Mouse (Mus musculus) neural tube, embryonic 15.5 days (tissue): ENCODE measurements around the gene Fam222a. TPM values are rescaled to one million over a fixed set of nuclear protein-coding genes. Genes with fewer than 3 reads are reported as not detected.

Experiments
- ATAC-seq: fragments of 200-750 bp; cut with Nextera tagmentation; 2 replicates; pipeline ENCODE4 v1.8.0; 2017; ENCODE audit warnings: mild to moderate bottlenecking, moderate TSS enrichment, moderate library complexity; ENCODE audit not compliant: low FRiP score
- H3K27ac ChIP-seq: fragments of 300-500 bp; sonication (generic); replicated peaks from 2 replicates; pipeline ENCODE4 v1.5.1; 2015; ENCODE audit warnings: mild to moderate bottlenecking, inconsistent platforms
- H3K27me3 ChIP-seq: fragments of 300-500 bp; sonication (generic); replicated peaks from 2 replicates; pipeline ENCODE4 v1.6.1; 2015; ENCODE audit warnings: inconsistent platforms
- H3K36me3 ChIP-seq: fragments of 300-500 bp; sonication (generic); 2 replicates; pipeline ENCODE4 v1.6.1; 2015; ENCODE audit warnings: inconsistent platforms
- H3K4me1 ChIP-seq: fragments of 300-500 bp; sonication (generic); 2 replicates; pipeline ENCODE4 v1.6.1; 2015; ENCODE audit warnings: inconsistent platforms
- H3K4me2 ChIP-seq: fragments of 300-500 bp; sonication (generic); 2 replicates; pipeline ENCODE4 v1.6.1; 2015; ENCODE audit warnings: inconsistent platforms, mild to moderate bottlenecking, moderate library complexity
- H3K4me3 ChIP-seq: fragments of 300-500 bp; sonication (generic); replicated peaks from 2 replicates; pipeline ENCODE4 v1.5.1; 2015; ENCODE audit warnings: mild to moderate bottlenecking, inconsistent platforms
- H3K9ac ChIP-seq: fragments of 300-500 bp; sonication (generic); replicated peaks from 2 replicates; pipeline ENCODE4 v1.6.1; 2015; ENCODE audit warnings: mild to moderate bottlenecking, inconsistent platforms
- H3K9me3 ChIP-seq: fragments of 300-500 bp; sonication (generic); replicated peaks from 2 replicates; pipeline ENCODE4 v1.6.1; 2016; ENCODE audit warnings: inconsistent platforms
- WGBS: fragments of 180-500 bp; shearing (Covaris S2); methylation state at CpG from one replicate; pipeline ENCODE4 v1.1.7; 2015; ENCODE audit warnings: mixed read lengths; 5-methylcytosine and 5-hydroxymethylcytosine counted together
- polyA plus RNA-seq: library from polyadenylated mRNA; unstranded; fragments of >200 nt; fragmentation: Nextera tagmentation; extraction: Ambion mirVana; gene quantifications from 2 replicates; pipeline ENCODE4 v1.2.1, GENCODE M21; 2015

The Fam222a gene
- polyA plus RNA-seq, 1 experiment from 2014 or later, result 4.7 TPM

- Histone ChIP-seq H3K4me3 (no peak overlapping the region), H3K27ac (no peak overlapping the region), H3K36me3 (no peaks in the 10 kb centered on the region), H3K9me3 (no peaks in the 10 kb centered on the region), H3K4me2 (no peak overlapping the region), H3K27me3 (0 out of 2 replicates have a peak, but pooled peaks cover 3% of the 10 kb centered on the region), H3K4me1 (peaks cover 20% of the 10 kb centered on the region), H3K9ac (no peak overlapping the region)
- 65% methylated on average over 5 of the region's 5 CpGs for WGBS
- ATAC-seq, result no peak
Measured at GRCm38 (mm10) chr5:114560965-114561364, 6.9 kb upstream of the Fam222a start.

- 96% methylated on average over 7 of the region's 7 CpGs for WGBS
Measured at GRCm38 (mm10) chr5:114563994-114564393, 3.8 kb upstream of the Fam222a start.

GRCm38 (mm10) chr5:114565305-114565704 lies 2.5 kb upstream of the Fam222a start:
- 13% methylated on average over 12 of the region's 12 CpGs for WGBS
- ATAC-seq, result no peak
- no peak overlapping the region for H3K4me2 ChIP-seq
- no peak overlapping the region for H3K4me3 ChIP-seq
- 0 out of 2 replicates have a peak, but pooled peaks cover 3% of the 10 kb centered on the region for H3K27me3 ChIP-seq
- no peak overlapping the region for H3K9ac ChIP-seq
- H3K4me1 ChIP-seq, result peaks cover 32% of the 10 kb centered on the region
- no peaks in the 10 kb centered on the region for H3K9me3 ChIP-seq
- H3K36me3 ChIP-seq, result no peaks in the 10 kb centered on the region
- no peak overlapping the region for H3K27ac ChIP-seq

More at GRCm38 (mm10) chr5:114563994-114564393, 3.8 kb upstream of the Fam222a start:
- Histone ChIP-seq H3K36me3 (no peaks in the 10 kb centered on the region), H3K4me3 (no peak overlapping the region), H3K9me3 (no peaks in the 10 kb centered on the region), H3K9ac (no peak overlapping the region), H3K4me2 (no peak overlapping the region), H3K4me1 (peaks cover 20% of the 10 kb centered on the region), H3K27me3 (0 out of 2 replicates have a peak, but pooled peaks cover 3% of the 10 kb centered on the region), H3K27ac (no peak overlapping the region)
- ATAC-seq, result no peak

- Histone ChIP-seq H3K36me3 (no peaks in the 10 kb centered on the region), H3K4me2 (no peak overlapping the region), H3K27me3 (0 out of 2 replicates have a peak, but pooled peaks cover 3% of the 10 kb centered on the region), H3K9me3 (no peaks in the 10 kb centered on the region), H3K9ac (no peak overlapping the region), H3K27ac (no peak overlapping the region), H3K4me1 (peaks cover 32% of the 10 kb centered on the region), H3K4me3 (no peak overlapping the region)
- 81% methylated on average over 6 of the region's 6 CpGs for WGBS
- ATAC-seq, result no peak
Measured at GRCm38 (mm10) chr5:114565751-114566150, 2.1 kb upstream of the Fam222a start.

GRCm38 (mm10) chr5:114566461-114566860 lies 1.4 kb upstream of the Fam222a start:
- no peak for ATAC-seq
- no peak overlapping the region for H3K4me2 ChIP-seq

GRCm38 (mm10) chr5:114567075-114567517 lies 720 bp upstream of the Fam222a start:
- H3K36me3 ChIP-seq, result no peaks in the 10 kb centered on the region
- H3K4me3 ChIP-seq, result peak overlapping the region; percentile 93
- peaks cover 44% of the 10 kb centered on the region for H3K4me1 ChIP-seq
- no peaks in the 10 kb centered on the region for H3K9me3 ChIP-seq
- WGBS, result under 1% methylated on average over 52 of the region's 52 CpGs
- H3K4me2 ChIP-seq, result peak overlapping the region; percentile 88
- peak overlapping the region; percentile 75 for H3K9ac ChIP-seq
- ATAC-seq, result peak; percentile 92
- H3K27ac ChIP-seq, result peak overlapping the region; percentile 89
- H3K27me3 ChIP-seq, result 0 out of 2 replicates have a peak, but pooled peaks cover 3% of the 10 kb centered on the region

More at GRCm38 (mm10) chr5:114566461-114566860, 1.4 kb upstream of the Fam222a start:
- Histone ChIP-seq H3K4me3 (no peak overlapping the region), H3K36me3 (no peaks in the 10 kb centered on the region), H3K4me1 (peaks cover 38% of the 10 kb centered on the region), H3K27me3 (0 out of 2 replicates have a peak, but pooled peaks cover 3% of the 10 kb centered on the region), H3K27ac (no peak overlapping the region), H3K9me3 (no peaks in the 10 kb centered on the region), H3K9ac (no peak overlapping the region)
- 93% methylated on average over 10 of the region's 10 CpGs for WGBS

- Histone ChIP-seq H3K36me3 (no peaks in the 10 kb centered on the region), H3K4me1 (peaks cover 62% of the 10 kb centered on the region), H3K27ac (no peak overlapping the region), H3K9ac (peak overlapping the region; percentile 75), H3K4me2 (peak overlapping the region; percentile 88), H3K9me3 (no peaks in the 10 kb centered on the region), H3K4me3 (peak overlapping the region; percentile 93), H3K27me3 (0 out of 2 replicates have a peak, but pooled peaks cover 3% of the 10 kb centered on the region)
- no peak for ATAC-seq
- WGBS, result 11% methylated on average over 5 of the region's 5 CpGs
Measured at GRCm38 (mm10) chr5:114568818-114569217, 1.0 kb downstream of the Fam222a start.

- H3K9me3 ChIP-seq, result no peaks in the 10 kb centered on the region
- peak overlapping the region; percentile 75 for H3K9ac ChIP-seq
- no peak for ATAC-seq
- H3K27me3 ChIP-seq, result 0 out of 2 replicates have a peak, but pooled peaks cover 3% of the 10 kb centered on the region
- peaks cover 74% of the 10 kb centered on the region for H3K4me1 ChIP-seq
- no peak overlapping the region for H3K27ac ChIP-seq
- H3K4me2 ChIP-seq, result peak overlapping the region; percentile 88
- H3K4me3 ChIP-seq, result peak overlapping the region; percentile 93
- H3K36me3 ChIP-seq, result no peaks in the 10 kb centered on the region
- 6% methylated on average over 13 of the region's 16 CpGs for WGBS
Measured at GRCm38 (mm10) chr5:114569918-114570670, 2.3 kb downstream of the Fam222a start.

- H3K36me3 ChIP-seq, result no peaks in the 10 kb centered on the region
- H3K9ac ChIP-seq, result peak overlapping the region; percentile 58
- H3K4me2 ChIP-seq, result peak overlapping the region; percentile 88
- ATAC-seq, result no peak
- H3K27ac ChIP-seq, result peak overlapping the region; percentile 85
- peak overlapping the region; percentile 52 for H3K4me3 ChIP-seq
- WGBS, result 3% methylated on average over 14 of the region's 14 CpGs
- H3K27me3 ChIP-seq, result no peaks in the 10 kb centered on the region
- no peaks in the 10 kb centered on the region for H3K9me3 ChIP-seq
- peaks cover 77% of the 10 kb centered on the region for H3K4me1 ChIP-seq
Measured at GRCm38 (mm10) chr5:114570791-114571450, 3.1 kb downstream of the Fam222a start.

GRCm38 (mm10) chr5:114571451-114572030 lies 3.7 kb downstream of the Fam222a start:
- Histone ChIP-seq H3K9me3 (no peaks in the 10 kb centered on the region), H3K27me3 (no peaks in the 10 kb centered on the region), H3K4me1 (peaks cover 83% of the 10 kb centered on the region), H3K4me3 (peak overlapping the region; percentile 52), H3K9ac (peak overlapping the region; percentile 58), H3K4me2 (peak overlapping the region; percentile 88), H3K36me3 (no peaks in the 10 kb centered on the region), H3K27ac (peak overlapping the region; percentile 85)
- WGBS, result 3% methylated on average over 39 of the region's 39 CpGs
- ATAC-seq, result no peak

GRCm38 (mm10) chr5:114572997-114573396 lies 5.2 kb downstream of the Fam222a start:
- no peak for ATAC-seq
- Histone ChIP-seq H3K27me3 (no peaks in the 10 kb centered on the region), H3K4me1 (peaks cover 97% of the 10 kb centered on the region), H3K9me3 (no peaks in the 10 kb centered on the region), H3K4me3 (0 out of 2 replicates have a peak overlapping the region, but pooled peaks have one; percentile 4), H3K4me2 (peak overlapping the region; percentile 88), H3K27ac (0 out of 2 replicates have a peak overlapping the region, but pooled peaks have one; percentile 85), H3K9ac (no peak overlapping the region), H3K36me3 (no peaks in the 10 kb centered on the region)
- 17% methylated on average over 2 of the region's 2 CpGs for WGBS
